Mouse (Mus musculus): Measurements from ENCODE around the gene Galnt18. TPM values are rescaled to one million over a fixed set of nuclear protein-coding genes. Genes with fewer than 3 reads are reported as not detected.

The Galnt18 gene
- polyA plus RNA-seq, 1 experiment from 2014 or later: 7.6 TPM

GRCm38 (mm10) chr7:111607476-111607875, 172.3 kb downstream of the Galnt18 start:
- no peak overlapping the region for H3K4me3 ChIP-seq
- H3K9me3 ChIP-seq: no peaks in the 10 kb centered on the region
- H3K36me3 ChIP-seq: no peaks in the 10 kb centered on the region
- H3K4me2 ChIP-seq (replicated peaks): no peak overlapping the region
- ATAC-seq (ENCODE audit: low FRiP score, low read depth): no peak
- 85% methylated on average over 2 of the region's 2 CpGs for WGBS
- H3K27ac ChIP-seq: no peak overlapping the region
- no peak overlapping the region for H3K9ac ChIP-seq
- no peaks in the 10 kb centered on the region for H3K4me1 ChIP-seq
- no peaks in the 10 kb centered on the region for H3K27me3 ChIP-seq (replicated peaks)

GRCm38 (mm10) chr7:111606091-111606490, 173.7 kb downstream of the Galnt18 start:
- no peak overlapping the region for H3K4me3 ChIP-seq
- no peak overlapping the region for H3K9ac ChIP-seq
- H3K4me2 ChIP-seq (replicated peaks): no peak overlapping the region
- WGBS: 89% methylated on average over 3 of the region's 3 CpGs
- no peak for ATAC-seq (ENCODE audit: low FRiP score, low read depth)
- H3K36me3 ChIP-seq: no peaks in the 10 kb centered on the region
- no peaks in the 10 kb centered on the region for H3K4me1 ChIP-seq
- no peaks in the 10 kb centered on the region for H3K27me3 ChIP-seq (replicated peaks)
- H3K27ac ChIP-seq: no peak overlapping the region
- no peaks in the 10 kb centered on the region for H3K9me3 ChIP-seq

- Histone ChIP-seq H3K4me3 (no peak overlapping the region), H3K36me3 (no peaks in the 10 kb centered on the region), H3K27me3 (replicated peaks) (no peaks in the 10 kb centered on the region), H3K4me1 (0 out of 2 replicates have a peak, but pooled peaks cover 3% of the 10 kb centered on the region), H3K27ac (no peak overlapping the region), H3K9me3 (no peaks in the 10 kb centered on the region), H3K9ac (no peak overlapping the region), H3K4me2 (replicated peaks) (no peak overlapping the region)
- ATAC-seq (ENCODE audit: low FRiP score, low read depth): no peak
Observed at GRCm38 (mm10) chr7:111605663-111606062, 174.1 kb downstream of the Galnt18 start.

- ATAC-seq (ENCODE audit: low FRiP score, low read depth): no peak
- Histone ChIP-seq H3K4me3 (no peak overlapping the region), H3K27me3 (replicated peaks) (no peaks in the 10 kb centered on the region), H3K9ac (no peak overlapping the region), H3K9me3 (no peaks in the 10 kb centered on the region), H3K4me2 (replicated peaks) (no peak overlapping the region), H3K27ac (no peak overlapping the region), H3K36me3 (no peaks in the 10 kb centered on the region), H3K4me1 (0 out of 2 replicates have a peak, but pooled peaks cover 6% of the 10 kb centered on the region)
- WGBS: 71% methylated on average over 2 of the region's 2 CpGs
Observed at GRCm38 (mm10) chr7:111604578-111605208, 175.1 kb downstream of the Galnt18 start.

GRCm38 (mm10) chr7:111603186-111603585, 176.6 kb downstream of the Galnt18 start:
- H3K9me3 ChIP-seq: no peaks in the 10 kb centered on the region
- WGBS: 76% methylated on average over 4 of the region's 4 CpGs
- ATAC-seq (ENCODE audit: low FRiP score, low read depth): no peak

GRCm38 (mm10) chr7:111601339-111602067, 178.3 kb downstream of the Galnt18 start:
- Histone ChIP-seq H3K9ac (no peak overlapping the region), H3K4me1 (0 out of 2 replicates have a peak, but pooled peaks cover 6% of the 10 kb centered on the region), H3K27ac (no peak overlapping the region), H3K36me3 (no peaks in the 10 kb centered on the region), H3K4me2 (replicated peaks) (no peak overlapping the region), H3K27me3 (replicated peaks) (no peaks in the 10 kb centered on the region), H3K4me3 (no peak overlapping the region), H3K9me3 (no peaks in the 10 kb centered on the region)
- no peak for ATAC-seq (ENCODE audit: low FRiP score, low read depth)
- 92% methylated on average over 4 of the region's 4 CpGs for WGBS

More at GRCm38 (mm10) chr7:111603186-111603585, 176.6 kb downstream of the Galnt18 start:
- Histone ChIP-seq H3K36me3 (no peaks in the 10 kb centered on the region), H3K27ac (no peak overlapping the region), H3K4me3 (no peak overlapping the region), H3K4me2 (replicated peaks) (no peak overlapping the region), H3K4me1 (0 out of 2 replicates have a peak, but pooled peaks cover 6% of the 10 kb centered on the region), H3K9ac (no peak overlapping the region), H3K27me3 (replicated peaks) (no peaks in the 10 kb centered on the region)

- 57% methylated on average over 6 of the region's 6 CpGs for WGBS
- H3K27me3 ChIP-seq (replicated peaks): no peaks in the 10 kb centered on the region
- H3K4me2 ChIP-seq (replicated peaks): no peak overlapping the region
- no peaks in the 10 kb centered on the region for H3K9me3 ChIP-seq
- H3K9ac ChIP-seq: no peak overlapping the region
- ATAC-seq (ENCODE audit: low FRiP score, low read depth): no peak
- no peak overlapping the region for H3K4me3 ChIP-seq
- no peak overlapping the region for H3K27ac ChIP-seq
- H3K4me1 ChIP-seq: 0 out of 2 replicates have a peak, but pooled peaks cover 6% of the 10 kb centered on the region
- no peaks in the 10 kb centered on the region for H3K36me3 ChIP-seq
Observed at GRCm38 (mm10) chr7:111600756-111601155, 179.0 kb downstream of the Galnt18 start.

GRCm38 (mm10) chr7:111593680-111594079, 186.1 kb downstream of the Galnt18 start:
- WGBS: 96% methylated on average over 6 of the region's 6 CpGs
- H3K4me1 ChIP-seq: no peaks in the 10 kb centered on the region
- no peaks in the 10 kb centered on the region for H3K27me3 ChIP-seq (replicated peaks)
- no peaks in the 10 kb centered on the region for H3K9me3 ChIP-seq
- H3K4me3 ChIP-seq: no peak overlapping the region
- H3K36me3 ChIP-seq: no peaks in the 10 kb centered on the region
- H3K9ac ChIP-seq: no peak overlapping the region
- no peak overlapping the region for H3K4me2 ChIP-seq (replicated peaks)
- no peak for ATAC-seq (ENCODE audit: low FRiP score, low read depth)
- H3K27ac ChIP-seq: no peak overlapping the region

GRCm38 (mm10) chr7:111589506-111590125, 190.2 kb downstream of the Galnt18 start:
- Histone ChIP-seq H3K27ac (no peak overlapping the region), H3K36me3 (no peaks in the 10 kb centered on the region), H3K4me2 (replicated peaks) (no peak overlapping the region), H3K4me3 (no peak overlapping the region), H3K9ac (no peak overlapping the region), H3K9me3 (no peaks in the 10 kb centered on the region), H3K4me1 (no peaks in the 10 kb centered on the region), H3K27me3 (replicated peaks) (no peaks in the 10 kb centered on the region)
- 80% methylated on average over 5 of the region's 5 CpGs for WGBS
- no peak for ATAC-seq (ENCODE audit: low FRiP score, low read depth)

- ATAC-seq (ENCODE audit: low FRiP score, low read depth): no peak
- Histone ChIP-seq H3K36me3 (no peaks in the 10 kb centered on the region), H3K4me3 (no peak overlapping the region), H3K9ac (no peak overlapping the region), H3K27ac (no peak overlapping the region), H3K4me2 (replicated peaks) (no peak overlapping the region), H3K4me1 (no peaks in the 10 kb centered on the region), H3K9me3 (no peaks in the 10 kb centered on the region), H3K27me3 (replicated peaks) (no peaks in the 10 kb centered on the region)
- 74% methylated on average over 4 of the region's 4 CpGs for WGBS
Observed at GRCm38 (mm10) chr7:111588291-111588781, 191.4 kb downstream of the Galnt18 start.

- H3K4me3 ChIP-seq: no peak overlapping the region
- H3K27ac ChIP-seq: no peak overlapping the region
- no peak for ATAC-seq (ENCODE audit: low FRiP score, low read depth)
- H3K36me3 ChIP-seq: no peaks in the 10 kb centered on the region
- no peaks in the 10 kb centered on the region for H3K9me3 ChIP-seq
- H3K4me1 ChIP-seq: no peaks in the 10 kb centered on the region
- no peak overlapping the region for H3K9ac ChIP-seq
- 65% methylated on average over 6 of the region's 6 CpGs for WGBS
- H3K4me2 ChIP-seq (replicated peaks): no peak overlapping the region
- H3K27me3 ChIP-seq (replicated peaks): no peaks in the 10 kb centered on the region
Observed at GRCm38 (mm10) chr7:111580547-111580946, 199.2 kb downstream of the Galnt18 start.

GRCm38 (mm10) chr7:111575096-111575495, 204.7 kb downstream of the Galnt18 start:
- no peak overlapping the region for H3K4me3 ChIP-seq
- ATAC-seq (ENCODE audit: low FRiP score, low read depth): no peak

More at GRCm38 (mm10) chr7:111575096-111575495, 204.7 kb downstream of the Galnt18 start:
- H3K36me3 ChIP-seq: no peaks in the 10 kb centered on the region
- no peak overlapping the region for H3K27ac ChIP-seq
- no peak overlapping the region for H3K4me2 ChIP-seq (replicated peaks)
- peaks cover 12% of the 10 kb centered on the region; the same call in 1 of the 2 replicates for H3K4me1 ChIP-seq
- WGBS: 73% methylated on average over 2 of the region's 2 CpGs
- no peaks in the 10 kb centered on the region for H3K27me3 ChIP-seq (replicated peaks)
- H3K9me3 ChIP-seq: no peaks in the 10 kb centered on the region
- H3K9ac ChIP-seq: no peak overlapping the region

Measured in neural tube, embryonic 12.5 days (tissue).